Mouse (Mus musculus): Measurements from ENCODE around the gene Purb.
"Not testable (repeated sequence)": the region's sequence is repeated elsewhere in the genome, so short reads cannot be mapped to it uniquely, and the experiment has no call there.

Purb gene

DNA sequence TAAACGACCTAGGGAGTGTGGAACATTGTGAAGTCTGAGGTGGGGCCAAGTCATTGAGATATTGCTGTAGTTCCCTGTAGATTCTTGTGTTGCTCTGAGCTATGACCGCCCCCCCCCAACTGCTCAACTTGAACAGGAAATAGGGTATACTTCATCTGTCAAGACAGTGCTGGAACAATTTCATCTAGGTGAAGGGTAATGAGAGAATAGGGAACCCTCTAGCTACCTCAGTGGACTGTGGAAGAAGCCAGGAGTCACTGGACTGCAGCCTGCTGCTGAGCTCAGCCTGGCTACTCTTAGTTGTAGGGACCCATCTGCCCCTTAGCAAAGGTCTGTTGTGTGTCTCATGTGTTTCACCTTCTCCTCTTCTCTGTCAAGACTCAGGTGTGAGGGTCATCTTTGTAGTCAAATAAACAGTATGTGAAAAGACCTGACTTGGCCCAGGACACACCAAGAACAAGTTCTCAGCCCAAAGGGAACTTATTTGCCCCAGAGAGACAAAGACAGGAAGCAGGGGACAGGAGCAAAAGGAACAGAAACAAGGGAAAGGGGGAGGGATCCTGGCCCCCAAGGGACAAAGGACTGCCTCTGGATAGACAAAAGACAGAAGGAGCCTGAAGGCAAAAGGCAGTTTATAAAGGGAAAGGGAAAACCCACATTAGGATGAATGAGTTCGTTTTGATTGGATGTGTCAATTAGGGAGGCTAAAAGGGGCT, 8.7 kb upstream of the Purb start:
- DNase-seq (ENCODE audit: low spot score in 2 of 2) = peak in 1 of 2 experiments; percentile 17

DNA sequence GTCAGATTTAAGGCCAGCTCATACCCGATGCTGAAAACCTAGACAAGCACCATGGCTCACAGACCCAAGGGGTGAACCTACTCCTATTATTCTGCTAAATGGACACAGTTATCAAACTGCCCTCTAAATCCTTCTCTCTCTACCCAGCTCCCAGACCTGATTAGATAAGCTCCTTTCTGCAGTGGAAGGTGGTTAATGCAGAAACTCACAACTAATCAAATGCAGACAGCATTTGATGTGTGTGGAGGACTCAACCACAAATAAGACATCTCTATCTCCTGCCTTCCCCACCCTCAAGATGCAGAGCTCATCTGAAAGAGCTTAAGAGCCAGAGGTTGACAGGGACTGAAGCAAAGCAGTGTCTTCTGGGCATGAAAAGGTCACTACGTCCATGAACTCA, 7.4 kb upstream of the Purb start:
- no peak for DNase-seq (ENCODE audit: low spot score in 2 of 2)

DNA sequence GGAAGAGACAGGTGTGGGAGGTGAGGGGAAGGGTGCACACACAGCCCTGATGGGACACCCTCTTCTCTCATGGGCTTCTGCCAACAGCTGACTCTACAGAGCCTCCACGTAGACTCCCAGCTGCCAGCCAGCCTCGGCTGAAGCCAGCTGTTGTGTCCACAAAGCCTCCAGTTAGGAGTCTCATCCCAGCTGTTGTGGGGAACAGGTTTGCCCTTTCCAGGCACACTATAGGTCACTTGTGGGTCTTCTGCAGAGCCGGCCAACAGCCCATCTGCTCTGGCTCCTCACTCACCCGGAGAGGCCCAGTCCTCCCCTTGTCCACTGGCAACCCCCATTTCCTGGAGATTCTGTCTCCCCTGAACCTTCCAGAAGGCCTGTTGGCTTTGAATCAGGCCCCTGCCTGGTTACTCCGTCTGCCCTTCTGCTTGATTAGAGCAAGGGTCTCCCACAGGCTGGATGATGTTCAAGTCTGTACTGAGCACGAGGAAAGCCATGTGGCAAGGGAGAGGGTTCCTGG, 6.0 kb upstream of the Purb start:
- no peak for DNase-seq (ENCODE audit: low spot score in 2 of 2)

DNA sequence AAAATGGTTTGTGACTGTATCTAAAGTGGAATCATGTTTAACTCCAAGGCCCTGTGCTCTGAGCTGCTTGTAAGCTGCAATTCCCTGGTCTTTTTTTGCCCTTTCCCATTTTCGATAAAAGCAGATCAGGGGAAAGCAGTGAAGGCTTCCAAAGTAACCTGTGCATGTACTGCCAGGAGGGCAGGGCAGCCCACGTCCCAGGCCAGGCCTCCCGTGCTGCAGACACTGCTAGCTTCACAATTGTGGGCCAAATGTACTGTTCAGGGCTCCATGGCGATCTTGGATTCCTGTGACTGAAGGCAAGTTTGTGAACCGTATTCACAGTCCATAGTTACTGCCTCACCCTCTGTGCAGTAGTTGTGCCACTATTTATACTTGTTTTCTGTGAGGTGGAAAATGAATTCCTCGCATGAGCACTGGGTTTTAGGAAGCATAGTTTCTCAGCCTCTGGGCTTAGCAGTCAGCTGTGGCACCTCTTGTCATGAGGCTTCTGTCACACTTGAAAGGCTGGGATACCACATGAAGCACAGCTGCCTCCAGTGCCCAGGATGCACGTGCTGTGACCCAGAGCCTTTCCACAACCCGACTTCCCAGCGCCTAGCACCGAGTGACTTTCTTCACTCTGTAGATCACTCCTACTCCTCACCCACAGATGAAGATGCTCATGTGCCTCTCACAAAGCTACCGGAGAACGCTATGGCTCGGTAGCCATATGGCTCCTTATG, 5.1 kb upstream of the Purb start:
- no peak for DNase-seq (ENCODE audit: low spot score in 2 of 2)

DNA sequence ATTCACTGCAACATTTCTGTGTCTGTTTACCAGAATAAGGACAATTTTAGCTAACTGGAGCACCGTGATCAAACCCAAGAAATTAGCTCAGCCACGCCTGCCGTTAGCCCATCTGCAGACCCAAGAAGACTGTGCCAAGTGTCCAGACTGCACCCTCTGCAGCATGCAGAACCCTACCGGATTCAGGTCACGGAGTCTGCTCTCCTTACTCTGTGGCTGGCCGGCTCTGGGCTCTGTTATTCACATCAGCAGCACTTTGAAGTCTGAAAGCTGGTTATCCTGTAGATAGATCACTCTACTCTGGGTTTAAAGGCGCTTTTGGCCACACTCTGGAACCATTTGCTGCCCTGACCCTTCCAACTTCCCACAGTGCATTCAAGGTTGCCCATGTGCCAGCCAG, 4.5 kb upstream of the Purb start:
- no peak for DNase-seq (ENCODE audit: low spot score in 2 of 2)

DNA sequence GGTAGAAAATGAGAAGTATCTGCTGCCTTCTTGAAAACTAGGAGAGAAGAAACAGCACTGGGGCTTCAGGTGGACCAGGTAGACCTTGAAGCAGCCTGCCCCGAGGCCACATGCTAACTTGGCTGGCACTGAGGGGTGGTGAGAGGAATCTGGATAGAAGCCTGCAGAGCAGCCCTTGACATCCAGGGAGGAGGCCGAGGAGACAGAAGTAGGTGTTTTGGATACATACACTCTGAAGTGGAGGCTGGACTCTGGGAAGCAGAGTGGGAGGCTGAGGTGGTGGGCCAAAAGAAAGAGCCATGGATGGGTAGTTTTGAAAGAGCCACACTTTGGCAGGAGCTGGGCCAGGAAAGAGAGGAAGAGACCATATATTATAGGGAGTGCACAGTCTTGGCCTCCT, 3.5 kb upstream of the Purb start:
- no peak for DNase-seq (ENCODE audit: low spot score in 2 of 2)

DNA sequence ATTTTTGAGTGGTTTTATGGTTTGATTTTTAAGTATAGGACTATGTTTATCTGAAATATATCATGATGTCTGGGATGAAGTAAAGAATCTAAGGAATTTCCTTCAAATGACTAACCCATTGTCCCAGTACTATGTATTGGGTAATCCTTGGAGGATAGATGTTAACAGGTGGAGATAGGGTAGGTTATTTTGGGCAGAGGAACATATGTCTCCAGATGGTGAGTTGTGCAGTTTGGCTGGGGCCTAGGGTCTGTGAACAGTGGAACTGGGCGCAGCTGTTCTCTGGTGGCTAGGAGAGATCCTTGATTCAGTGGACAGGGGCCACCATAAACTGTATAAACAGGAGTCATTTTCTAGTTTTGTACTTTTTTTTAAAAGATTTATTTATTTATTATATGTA, 1.6 kb upstream of the Purb start:
- no peak for DNase-seq (ENCODE audit: low spot score in 2 of 2)

DNA sequence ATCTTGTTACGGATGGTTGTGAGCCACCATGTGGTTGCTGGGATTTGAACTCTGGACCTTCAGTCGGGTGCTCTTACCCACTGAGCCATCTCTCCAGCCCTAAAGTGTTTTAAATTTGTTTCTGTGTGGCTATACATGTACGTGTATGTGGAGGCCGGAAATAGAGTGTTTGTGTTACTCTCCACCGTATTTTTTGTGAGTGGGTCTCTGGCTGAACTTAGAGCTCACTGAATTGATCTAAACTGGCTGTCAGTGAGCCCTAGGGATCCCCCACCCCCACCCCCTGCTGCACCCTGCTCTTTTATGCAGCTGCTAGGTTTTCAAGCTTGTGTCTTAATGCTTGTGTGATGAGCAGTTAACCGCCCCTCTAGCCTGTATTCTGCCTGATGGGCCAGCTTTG, 1.2 kb upstream of the Purb start:
- no peak for DNase-seq (ENCODE audit: low spot score in 2 of 2)

DNA sequence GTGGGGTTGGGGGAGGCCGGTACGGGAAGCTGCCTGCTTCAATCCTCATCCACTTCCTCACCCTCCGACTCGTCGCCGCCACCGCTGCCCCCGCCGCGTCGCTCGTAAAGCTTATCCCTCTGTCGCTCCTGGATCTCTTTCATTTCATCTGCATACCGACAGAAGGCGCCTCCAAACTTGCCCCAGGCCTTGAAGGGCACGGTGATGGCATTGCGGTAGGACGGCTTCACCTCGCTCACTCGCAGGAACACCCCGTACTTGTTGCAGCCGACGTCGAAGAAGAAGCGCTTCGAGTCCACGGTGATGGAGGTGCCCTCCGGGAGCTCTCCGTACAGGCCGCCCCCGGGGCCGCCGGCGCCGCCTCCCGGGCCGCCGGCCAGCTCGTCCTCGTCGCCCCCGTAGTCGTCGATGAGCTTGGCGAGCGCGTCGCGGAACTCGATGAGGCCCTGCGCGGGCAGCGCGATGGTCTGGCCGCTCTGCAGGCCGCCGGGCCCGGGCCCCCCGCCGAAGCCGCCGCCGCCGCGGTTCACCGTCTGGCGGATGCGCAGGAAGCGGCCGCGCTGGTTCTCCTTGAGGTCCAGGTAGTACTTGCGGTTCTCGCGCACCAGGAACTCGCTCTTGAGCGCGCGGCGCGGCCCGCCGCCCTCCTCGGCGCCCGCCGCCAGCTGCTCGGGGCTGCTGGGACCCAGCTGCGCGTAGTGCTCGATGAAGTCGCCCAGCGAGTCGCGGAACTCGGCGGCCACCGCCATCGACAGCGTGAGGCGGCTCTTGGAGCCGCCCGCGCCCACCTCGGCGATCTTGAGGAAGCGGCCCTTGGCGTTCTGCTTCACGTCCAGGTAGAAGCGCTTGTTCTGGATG, 614 bp downstream of the Purb start:
- peak; percentile 49 to 55 for DNase-seq (ENCODE audit: low spot score in 2 of 2)

DNA sequence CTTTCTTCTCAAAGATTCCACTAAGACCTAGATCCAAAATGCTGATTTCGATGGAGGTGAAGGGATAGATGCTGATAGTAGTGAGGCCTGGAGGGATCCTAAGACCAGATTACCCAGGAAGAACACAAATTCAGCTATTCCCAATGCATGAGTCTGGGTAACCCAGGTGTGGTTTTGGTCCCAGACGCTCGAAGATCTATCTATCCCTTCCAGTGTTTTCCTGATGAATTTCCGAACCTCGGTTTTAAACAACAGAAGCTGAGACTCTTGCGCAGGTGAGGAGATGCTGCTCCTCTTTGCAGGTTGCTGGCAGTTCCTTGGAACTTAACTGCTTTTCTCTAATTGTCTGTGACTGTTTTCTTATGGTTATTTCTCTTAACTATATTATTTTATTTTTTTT, 1.3 kb downstream of the Purb start:
- DNase-seq (ENCODE audit: low spot score in 2 of 2) = no peak

DNA sequence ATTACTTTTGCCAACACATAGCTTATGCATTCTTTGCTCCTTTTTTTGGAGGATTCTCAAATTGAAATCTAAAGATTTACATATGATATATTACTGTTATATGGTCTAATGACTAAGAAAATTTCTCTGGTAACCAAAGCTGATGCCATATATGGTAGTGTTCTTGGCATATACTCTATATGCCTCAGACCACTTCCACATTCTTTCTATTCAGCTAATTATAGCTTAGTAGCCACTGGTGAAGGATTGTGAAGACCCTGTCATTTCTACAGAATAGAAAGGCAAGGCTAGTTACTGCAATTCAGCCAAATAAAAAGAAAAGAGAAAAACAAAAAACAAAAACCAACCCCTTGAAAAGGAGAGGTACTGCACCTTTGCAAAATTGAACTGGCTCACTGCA, 3.6 kb downstream of the Purb start:
- DNase-seq (ENCODE audit: low spot score in 2 of 2) = no peak

DNA sequence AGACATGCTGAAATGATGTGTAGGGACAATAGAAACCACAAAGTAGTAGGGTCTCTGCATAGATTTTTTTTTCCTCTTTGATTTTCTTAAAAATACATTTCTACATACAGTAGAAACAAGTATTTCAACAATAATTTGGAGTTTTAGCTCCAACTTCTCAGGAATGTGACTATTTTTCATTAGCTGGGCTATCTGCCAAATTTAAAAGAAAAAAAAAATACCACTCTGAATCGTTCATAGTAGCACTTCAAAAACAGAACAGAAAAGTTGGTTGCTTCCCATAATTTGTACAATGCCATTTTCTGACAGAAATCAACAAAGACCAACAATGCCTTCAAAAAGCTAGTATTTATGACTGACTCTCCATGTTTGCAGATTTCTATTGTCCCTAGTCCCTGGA, 4.2 kb downstream of the Purb start:
- DNase-seq (ENCODE audit: low spot score in 2 of 2) = no peak

DNA sequence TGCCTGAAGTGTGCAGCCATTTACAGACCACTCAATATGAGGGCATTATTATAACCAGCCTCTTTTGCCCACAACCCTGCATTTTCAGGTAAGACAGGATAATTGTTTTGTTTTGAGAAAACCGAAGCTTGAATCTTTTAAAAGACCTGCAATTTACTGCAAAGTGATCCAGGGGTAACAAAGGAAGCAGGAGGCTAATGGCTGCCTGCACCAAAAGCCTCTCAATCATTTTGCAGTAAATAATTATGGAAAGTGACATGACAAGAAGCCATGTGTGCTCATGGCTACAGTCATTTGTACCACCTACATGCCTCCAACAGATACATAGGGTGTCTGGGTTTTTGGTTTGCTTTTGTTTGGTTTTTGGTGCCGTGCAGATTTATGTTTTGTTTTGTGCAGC, 4.7 kb downstream of the Purb start:
- no peak for DNase-seq (ENCODE audit: low spot score in 2 of 2)

DNA sequence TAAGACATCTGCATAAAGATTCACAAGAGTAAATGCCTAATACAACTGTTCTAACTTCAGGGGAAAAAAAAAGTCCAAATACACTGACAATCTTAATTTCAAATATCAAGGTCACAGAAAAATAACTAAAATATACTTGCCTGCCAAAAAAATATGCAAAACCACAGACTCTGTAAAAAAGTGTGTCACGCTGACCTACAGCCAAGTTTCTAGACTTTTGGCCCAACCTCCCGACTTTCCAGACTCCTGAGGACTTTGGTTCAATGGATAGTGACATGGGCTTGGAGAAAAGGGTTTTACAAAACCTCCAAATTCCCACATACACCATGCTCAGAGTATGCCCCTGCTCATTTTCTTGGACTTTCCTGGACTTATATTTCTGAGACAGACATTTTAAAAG, 7.2 kb downstream of the Purb start:
- DNase-seq (ENCODE audit: low spot score in 2 of 2) = no peak

DNA sequence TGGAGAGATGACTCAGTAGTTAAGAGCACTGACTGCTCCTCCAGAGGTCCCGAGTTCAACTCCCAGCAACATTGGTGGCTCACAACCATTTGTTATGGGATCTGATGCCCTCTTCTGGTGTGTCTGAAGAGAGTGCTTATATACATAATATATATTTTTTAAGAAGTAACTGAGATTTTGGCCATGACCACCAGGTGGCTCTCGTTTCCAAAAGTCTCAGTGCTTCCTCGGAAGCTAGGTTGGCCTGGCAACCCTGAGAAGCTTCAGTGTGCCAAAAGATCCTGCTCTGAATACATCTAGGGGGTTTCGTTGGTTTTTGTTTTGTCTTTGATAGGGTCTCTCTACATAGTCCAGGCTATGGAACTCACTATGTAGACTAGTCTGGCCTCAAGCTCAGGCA, 10.6 kb downstream of the Purb start:
- peak; percentile 63 to 73 for DNase-seq (ENCODE audit: low spot score in 2 of 2)

DNA sequence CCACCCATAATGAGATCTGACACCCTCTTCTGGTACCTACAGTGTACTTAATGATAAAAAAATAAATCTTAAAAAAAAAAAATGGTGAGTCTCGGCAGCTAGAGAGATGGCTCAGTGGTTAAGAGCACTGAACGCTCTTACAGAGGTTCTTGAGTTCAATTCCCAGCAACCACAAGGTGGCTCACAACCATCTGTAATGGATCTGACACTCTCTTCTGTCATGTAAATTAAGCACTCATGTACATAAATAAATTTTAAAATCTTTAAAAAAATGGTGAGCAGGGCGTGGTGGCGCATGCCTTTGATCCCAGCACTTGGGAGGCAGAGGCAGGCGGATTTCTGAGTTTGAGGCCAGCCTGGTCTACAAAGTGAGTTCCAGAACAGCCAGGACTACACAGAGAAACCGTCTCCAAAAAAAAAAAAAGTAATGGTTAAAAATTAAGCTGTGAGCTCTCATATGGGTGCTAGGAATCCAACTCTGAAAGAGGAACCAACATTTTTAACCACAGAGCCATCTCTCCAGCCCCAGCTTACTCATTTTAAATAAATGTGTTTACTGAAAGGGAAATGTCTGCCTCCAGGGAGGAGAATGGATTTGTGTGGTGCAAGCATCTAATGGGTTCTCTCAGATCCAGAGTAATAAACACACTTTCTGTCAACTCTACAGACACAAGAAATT, 12.4 kb downstream of the Purb start:
- DNase-seq (ENCODE audit: low spot score in 2 of 2) = no peak

DNA sequence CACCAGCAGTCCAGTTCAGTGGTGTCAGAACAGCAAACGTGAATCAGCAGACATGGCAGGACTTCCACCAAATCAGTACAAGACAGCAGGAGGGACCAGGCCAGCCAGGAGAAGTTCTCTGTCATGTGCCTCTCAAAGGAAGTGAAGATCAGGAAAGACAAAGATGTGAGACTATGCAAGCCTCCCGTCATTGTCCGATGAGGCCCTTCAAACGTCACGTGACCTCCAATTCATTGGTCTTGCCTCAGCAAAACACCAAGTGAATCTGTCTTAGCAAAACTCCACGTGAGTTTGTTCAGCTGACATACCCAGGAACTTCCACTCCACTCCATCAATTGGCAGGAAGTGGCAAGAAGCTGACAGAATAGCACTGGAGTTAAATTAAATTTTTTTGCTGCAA, 19.6 kb downstream of the Purb start:
- DNase-seq (ENCODE audit: low spot score in 2 of 2) = no peak

DNA sequence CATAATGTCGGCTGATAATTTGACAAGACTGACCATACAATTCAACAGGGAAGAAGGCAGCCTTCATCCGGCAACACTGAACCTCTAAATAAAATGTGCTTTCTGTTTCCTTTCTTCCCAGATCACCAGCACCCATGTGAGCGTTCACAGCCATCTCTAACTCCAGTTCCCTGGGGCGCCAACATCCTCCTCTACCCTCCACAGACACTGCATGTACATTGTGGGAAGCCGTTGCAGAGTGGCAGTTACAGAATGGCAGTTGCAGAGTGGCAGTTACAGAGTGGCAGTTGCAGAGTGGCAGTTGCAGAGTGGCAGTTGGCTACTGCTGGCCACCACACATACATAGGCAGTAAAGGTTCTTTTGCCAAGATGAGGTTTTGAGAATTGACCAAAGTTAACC, 27.6 kb downstream of the Purb start:
- not testable (repeated sequence) for DNase-seq (ENCODE audit: low spot score in 2 of 2)

DNA sequence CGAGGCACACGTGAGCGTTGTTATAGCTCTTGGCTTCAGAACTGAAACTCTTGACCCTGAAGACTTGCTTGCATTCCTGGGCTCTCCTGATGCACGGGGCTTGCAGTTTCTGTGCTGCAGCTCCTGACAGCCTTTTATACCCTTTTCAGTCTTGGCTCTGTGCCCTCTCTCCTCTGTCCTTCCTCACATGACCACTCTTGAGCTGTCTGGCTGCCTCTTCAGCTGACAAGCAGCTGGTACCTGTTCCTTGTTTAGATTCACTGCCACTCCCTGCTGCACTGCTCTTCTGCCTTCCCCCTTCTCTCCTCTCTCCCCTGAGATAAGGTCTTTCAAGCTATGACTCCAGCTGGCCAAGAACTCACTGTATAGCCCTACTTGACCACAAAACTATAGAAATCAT, 28.2 kb downstream of the Purb start:
- no peak for DNase-seq (ENCODE audit: low spot score in 2 of 2)

DNA sequence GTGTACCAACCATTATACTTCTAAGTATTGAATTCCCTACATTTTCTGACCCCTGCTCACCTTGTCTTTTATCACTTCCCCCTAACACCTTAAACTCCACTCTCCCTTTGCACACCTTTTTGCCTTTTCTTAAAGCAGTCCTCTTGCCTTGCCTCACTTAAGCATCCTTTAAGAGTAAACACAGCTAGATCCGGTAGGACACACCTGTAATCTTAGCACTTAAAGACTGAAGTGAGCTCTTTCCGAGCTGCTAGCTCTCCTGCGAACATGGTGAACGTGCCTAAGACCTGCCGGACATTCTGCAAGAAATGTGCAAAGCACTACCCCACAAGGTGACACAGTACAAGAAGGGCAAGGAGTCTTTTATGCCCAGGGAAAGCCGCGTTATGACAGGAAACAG, 29.8 kb downstream of the Purb start:
- no peak for DNase-seq (ENCODE audit: low spot score in 2 of 2)

DNA sequence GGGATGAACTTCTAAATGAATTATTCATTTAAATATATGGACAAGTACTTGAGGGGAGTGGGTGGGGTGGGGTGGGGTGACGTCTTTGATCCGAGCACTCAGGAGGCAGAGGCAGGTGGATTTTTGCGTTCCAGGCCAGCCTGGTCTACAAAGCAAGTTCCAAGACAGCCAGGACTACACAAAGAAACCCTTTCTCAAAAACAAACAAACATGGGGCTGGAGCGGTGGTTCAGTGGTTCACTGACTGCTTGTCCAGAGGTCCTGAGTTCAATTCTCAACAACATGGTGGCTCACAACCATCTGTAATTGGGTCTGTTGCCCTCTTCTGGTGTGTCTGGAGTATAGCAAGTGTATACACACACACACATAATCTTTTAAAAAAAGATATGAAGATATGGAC, 30.3 kb downstream of the Purb start:
- no peak for DNase-seq (ENCODE audit: low spot score in 2 of 2)
